Mouse (Mus musculus) gonadal fat pad, adult 2 months (tissue): ENCODE measurements around the gene Fsd2. TPM values are rescaled to one million over a fixed set of nuclear protein-coding genes. Genes with fewer than 3 reads are reported as not detected.
A peak's percentile ranks its signal among the peaks of the same experiment; 100 is the strongest.

Experiments used
- DNase-seq: peaks from one replicate; pipeline ENCODE4 v3.0.0-alpha.2; 2012; ENCODE audit warnings: low read depth
- polyA plus RNA-seq: library from polyadenylated mRNA; depleted of rRNA; stranded (reverse); fragments of >200 nt; gene quantifications from 2 replicates; pipeline ENCODE4 v1.2.3, GENCODE M21; 2012

Fsd2 gene
- polyA plus RNA-seq, 1 experiment: 11.2 TPM

GRCm38 (mm10) chr7:81542934-81543333, 23.8 kb downstream of the Fsd2 start:
- DNase-seq: no peak

GRCm38 (mm10) chr7:81541924-81542524, 24.7 kb downstream of the Fsd2 start:
- DNase-seq: no peak

DNA sequence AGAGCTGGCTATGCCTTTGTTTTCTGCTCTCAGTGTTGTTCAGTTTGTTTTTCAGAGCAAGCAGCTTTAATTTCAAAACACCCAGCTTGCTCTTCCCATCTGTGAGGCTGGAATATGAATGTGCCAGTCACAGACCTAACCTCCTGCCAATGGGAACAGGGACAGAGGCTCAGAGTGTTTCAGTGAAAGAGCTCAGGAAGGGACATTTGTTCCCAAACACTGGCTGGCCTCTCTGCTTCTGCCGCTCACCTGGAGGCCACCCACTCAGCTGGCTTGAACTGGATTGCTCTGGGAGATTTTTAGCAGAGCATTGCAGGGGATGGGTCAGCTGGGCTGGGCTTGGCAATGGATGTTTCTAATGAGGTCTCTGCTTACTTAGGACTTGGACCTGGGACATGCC, 25.7 kb downstream of the Fsd2 start:
- no peak for DNase-seq

GRCm38 (mm10) chr7:81539565-81539964, 27.2 kb downstream of the Fsd2 start:
- no peak for DNase-seq

- no peak for DNase-seq
These were observed 28.6 kb downstream of the Fsd2 start for GRCm38 (mm10) chr7:81538070-81538675.

DNA sequence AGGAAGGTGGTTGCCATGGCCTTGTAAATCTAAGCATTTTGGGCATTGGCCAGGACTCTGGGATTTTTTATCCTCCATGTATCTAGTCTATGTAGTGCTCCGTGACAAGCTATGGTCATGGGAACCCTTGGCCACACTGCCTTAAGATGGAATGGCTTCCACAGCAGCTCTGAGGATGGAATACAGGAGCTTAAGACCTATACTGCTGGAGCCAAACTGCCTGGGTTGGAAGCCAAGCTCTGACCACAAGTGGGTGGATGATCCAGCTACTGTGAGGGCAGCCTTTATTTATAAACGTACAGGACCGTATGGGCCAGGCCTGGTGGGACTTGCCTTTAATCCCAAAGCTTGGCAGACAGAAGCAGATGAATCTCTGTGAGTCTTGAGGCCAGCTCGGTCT, 30.3 kb downstream of the Fsd2 start:
- peak; percentile 94 for DNase-seq

DNA sequence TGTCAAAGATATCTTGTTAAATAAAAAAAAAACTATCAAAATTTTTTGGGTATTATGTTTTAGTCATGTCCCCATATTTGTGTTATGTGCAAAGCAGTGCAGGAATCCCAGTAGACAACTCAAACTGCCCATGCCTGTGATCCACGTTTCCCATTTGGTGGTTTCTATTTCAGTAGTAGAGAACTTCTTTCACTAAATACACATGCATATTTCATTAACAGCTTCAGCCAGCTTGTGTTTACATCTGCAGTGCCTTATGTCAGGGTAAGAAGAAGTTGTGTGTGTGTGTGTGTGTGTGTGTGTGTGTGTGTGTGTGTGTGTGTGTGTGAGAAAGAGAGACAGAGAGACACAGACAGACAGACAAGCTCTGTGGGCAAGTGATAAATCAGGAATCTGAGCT, 35.3 kb downstream of the Fsd2 start:
- DNase-seq: no peak

- DNase-seq: no peak
These were observed 37.8 kb downstream of the Fsd2 start for GRCm38 (mm10) chr7:81528918-81529317.

DNA sequence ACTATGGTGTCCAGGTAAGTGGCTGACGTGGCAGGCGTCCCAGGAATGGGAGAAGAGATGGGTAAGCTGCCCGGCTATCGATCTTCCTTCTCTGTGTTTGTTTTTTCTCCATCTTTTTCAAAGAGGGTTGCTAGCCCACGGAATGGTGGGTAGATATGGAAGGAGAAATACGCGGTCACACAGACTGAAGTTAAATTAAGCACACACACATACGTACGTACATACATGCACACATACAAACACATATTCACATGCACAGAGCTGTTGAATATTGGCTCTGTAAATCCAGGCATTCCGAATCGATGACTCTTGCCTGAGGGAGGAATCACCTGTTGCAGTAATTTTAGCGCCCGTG, 43.1 kb downstream of the Fsd2 start:
- no peak for DNase-seq

GRCm38 (mm10) chr7:81523008-81523662, 43.6 kb downstream of the Fsd2 start:
- no peak for DNase-seq

DNA sequence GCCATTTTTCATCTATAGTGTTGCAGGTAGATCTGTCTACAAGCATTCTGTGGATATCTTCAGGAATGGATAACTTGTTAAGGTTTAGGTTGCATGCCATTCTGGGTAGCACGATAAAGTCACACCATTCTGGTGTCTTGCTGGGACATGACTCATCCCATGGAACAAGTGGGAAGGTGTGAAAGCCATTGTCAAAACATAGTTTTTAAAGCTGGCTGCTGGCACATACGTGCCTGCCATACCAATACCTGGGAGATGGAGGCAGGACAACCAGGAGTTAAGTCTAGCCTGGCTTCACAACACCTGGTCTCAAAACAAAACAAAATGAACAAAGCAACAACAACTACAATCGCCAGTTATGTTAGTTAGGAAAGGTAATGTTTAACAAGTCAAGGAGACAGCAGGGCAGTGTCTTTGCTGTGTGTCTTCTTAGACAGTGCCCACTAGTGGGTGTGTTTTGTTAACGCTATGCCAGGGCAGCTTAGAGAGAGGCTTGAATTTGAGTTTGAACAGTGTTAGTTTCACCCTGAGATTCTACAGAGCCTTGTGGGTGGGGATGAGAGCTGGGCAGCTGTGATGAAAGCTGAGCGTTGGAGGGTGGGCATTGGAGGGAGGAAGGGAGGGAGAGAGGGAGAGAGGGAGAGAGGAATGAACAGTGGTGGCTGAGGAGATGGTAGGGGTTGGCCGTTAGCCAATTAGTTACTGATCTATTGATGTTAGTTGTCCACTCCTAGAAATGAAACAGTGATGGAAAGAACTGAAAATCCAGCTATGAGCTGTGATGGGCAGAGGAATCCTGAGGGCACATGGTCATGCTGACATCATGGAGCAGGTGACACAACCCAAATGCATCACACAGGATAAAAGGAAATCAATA, 50.4 kb downstream of the Fsd2 start:
- DNase-seq: no peak

DNA sequence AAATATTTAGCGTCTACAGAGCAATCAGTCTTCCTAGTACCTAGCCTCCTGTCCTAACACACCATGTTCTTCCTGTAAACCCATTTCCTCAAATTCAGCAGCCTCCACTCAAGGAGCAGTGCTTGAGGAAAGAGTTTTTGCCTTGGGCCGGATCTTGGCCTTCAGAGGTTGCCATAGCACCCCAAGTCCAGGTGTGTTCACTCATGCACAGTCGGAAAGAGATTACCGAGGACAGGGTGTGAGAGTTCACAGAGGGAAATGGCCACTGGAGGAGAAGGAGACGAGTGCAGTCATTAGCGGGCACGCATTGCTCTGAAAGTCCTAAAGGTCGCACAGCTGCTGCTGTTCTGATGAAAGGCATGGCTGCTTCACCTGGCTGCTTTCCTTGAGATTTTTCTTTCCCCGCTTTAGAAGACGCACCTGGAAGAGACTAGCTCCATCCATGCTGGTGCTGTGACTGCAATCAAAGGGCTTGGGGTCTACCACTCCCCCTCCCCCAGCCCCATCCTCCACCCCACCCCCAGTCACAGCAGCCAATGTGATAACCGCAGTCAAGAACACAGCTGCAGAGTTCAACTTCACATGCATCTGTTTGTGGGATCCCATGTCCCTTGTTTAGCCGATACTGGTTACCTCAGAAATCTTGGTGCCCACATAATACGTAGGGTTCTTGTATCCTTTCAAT, 51.7 kb downstream of the Fsd2 start:
- DNase-seq: no peak

DNA sequence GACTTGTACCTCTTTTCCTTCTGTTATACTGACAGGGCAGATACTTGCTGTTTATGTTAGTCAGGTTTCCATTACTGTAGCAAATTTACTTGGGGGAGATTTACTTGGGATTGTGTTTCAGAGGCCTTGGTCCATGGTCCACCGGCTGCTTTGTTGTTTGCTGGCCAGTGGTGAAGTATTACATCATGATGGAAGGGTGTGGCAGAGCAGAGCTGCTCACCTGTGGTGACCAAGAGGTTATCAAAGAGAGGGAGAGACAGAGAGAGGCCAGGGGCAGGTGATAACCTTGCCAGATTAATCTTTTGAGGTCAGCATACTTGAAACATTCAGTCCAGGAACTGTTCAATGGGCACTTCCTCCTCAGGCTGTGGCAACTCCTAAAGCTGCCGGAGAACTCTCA, 65.7 kb downstream of the Fsd2 start:
- DNase-seq: no peak

DNA sequence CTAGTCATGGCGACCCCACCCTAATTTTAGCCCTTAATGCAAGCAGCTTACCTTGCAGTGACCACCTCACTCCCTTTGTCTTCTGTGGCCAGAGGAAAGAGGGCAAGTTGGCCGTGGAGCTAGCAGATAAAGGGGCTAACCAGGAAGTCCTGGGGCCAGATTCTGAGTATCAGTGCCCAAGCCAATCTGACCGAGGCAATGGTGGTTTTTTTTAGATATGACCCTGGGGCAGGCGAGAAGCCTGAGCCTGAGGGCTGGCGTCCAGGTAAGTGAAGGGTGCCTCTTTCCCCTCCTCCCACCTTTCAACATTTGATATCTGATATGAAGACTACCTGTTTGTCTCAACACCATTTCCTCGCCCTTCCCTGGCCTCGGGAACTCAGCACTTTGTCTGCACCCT, 68.6 kb downstream of the Fsd2 start, which contains the start of gene BC048679:
BC048679 (minus strand) TSS at position 101 of the 400 bp plus-strand sequence.
- no peak for DNase-seq

DNA sequence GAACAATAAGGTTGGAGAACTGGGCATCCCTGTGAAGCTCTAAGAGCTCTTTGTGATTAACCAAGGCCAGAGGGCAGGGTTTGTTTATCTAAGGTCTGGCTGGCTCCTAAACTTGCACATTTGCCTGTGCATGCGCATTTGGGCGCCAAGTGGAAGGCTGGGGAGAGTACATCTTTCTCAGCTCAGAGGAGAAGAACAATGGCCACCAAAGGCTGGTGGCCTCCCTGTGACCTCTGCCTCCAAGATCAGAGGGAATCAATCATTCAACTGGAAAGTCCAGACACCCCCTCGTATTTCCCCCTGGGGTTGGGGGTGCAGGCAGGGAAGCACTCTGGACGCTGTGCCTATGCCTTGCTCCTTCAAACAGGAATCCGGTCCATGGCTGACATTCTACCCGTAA, 69.6 kb downstream of the Fsd2 start:
- no peak for DNase-seq

DNA sequence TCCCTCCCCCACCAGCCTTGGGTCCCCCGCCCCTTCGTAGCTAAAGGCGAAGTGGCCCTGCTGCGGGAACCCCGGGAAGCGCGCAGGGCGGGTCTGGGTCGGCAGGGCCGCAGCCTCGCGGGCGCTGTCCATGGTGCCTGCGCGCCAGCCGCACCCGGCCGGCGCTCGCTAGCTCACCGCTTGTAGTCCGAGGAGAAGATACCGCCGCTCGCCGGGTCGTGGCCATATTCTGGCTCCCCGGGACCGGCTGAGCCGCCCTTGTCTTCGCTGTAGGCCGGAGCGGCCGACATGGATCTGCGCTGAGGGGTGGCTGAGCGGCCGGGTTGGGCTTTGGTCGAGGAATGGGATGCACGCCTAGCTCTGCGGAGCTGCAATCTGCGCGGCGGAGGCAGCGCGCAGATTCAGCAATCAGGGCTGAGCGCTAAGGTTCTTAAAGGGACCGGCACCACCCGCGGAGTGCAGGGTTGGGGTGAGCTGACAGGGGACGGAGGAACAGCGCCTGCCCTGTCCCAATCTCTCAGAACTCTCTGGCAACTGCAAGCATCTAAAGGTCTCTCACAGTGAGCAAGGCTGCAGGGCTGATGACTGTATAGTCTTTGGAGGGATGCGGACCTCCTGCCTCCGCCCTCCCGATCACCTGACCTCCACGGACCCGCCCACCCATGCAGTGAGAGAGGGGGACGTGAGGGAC, 73.3 kb downstream of the Fsd2 start, which contains the start of gene Ap3b2:
Ap3b2 (minus strand) TSS at position 595 of the 691 bp plus-strand sequence.
- no peak for DNase-seq

- no peak for DNase-seq
These were observed 74.1 kb downstream of the Fsd2 start for GRCm38 (mm10) chr7:81492628-81493027.

DNA sequence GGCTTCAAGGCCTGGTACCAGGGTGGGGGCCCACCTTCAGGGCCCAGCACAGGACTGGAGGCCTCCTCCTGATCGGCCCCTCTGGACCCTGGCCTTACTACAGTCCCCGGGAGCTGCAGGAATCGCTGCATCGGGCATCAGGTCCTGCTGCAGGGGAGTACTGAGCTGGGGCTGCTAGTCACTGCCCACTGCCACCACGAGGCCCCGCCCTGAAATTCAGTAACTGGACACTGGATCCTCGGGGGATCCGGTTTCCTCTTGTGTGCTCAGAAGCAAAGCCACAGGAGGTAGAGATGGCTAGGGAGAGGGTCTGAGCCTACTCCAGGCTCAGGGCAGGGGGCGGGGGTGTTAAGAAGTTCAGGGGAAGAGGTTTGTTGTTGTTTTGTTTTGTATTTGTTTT, 77.1 kb downstream of the Fsd2 start:
- no peak for DNase-seq
